In genomic region chr8:71668220-71668975, GRCm38 (mm10) we compare ENCODE assay signal across 8 mouse cellular contexts. TPM values are rescaled to one million over a fixed set of nuclear protein-coding genes. Genes with fewer than 3 reads are reported as not detected.
DNase-seq lines count a peak whose midpoint lies in the region; ATAC-seq and TF ChIP-seq lines count a peak whose summit lies in the region.

No protein-coding gene starts in this region.

- peak overlapping the region; percentile 41 for H3K4me3 ChIP-seq in cerebellum, adult 2 months (replicated peaks; ENCODE audit: insufficient read depth, low read depth, low read length)
- no peak overlapping the region for H3K4me3 ChIP-seq in embryonic facial prominence, embryonic 11.5 days (ENCODE audit: low read depth, low read length)
- H3K4me3 ChIP-seq in hindbrain, embryonic 11.5 days (ENCODE audit: low read depth, low read length) = no peak overlapping the region
- H3K4me3 ChIP-seq in liver, embryonic 16.5 days (ENCODE audit: low read depth, low read length) = no peak overlapping the region

- no peak overlapping the region for H3K9ac ChIP-seq in embryonic facial prominence, embryonic 11.5 days (replicated peaks; ENCODE audit: low read length)
- peak overlapping the region; percentile 31; the same call in 1 of the 2 replicates for H3K9ac ChIP-seq in hindbrain, embryonic 11.5 days (ENCODE audit: low read depth, low read length)
- H3K9ac ChIP-seq in liver, embryonic 16.5 days (ENCODE audit: low read depth, low read length) = no peak overlapping the region

- H3K9me3 ChIP-seq in embryonic facial prominence, embryonic 11.5 days (replicated peaks; ENCODE audit: control insufficient read depth, low read length) = no peaks in the 10 kb centered on the region
- no peaks in the 10 kb centered on the region for H3K9me3 ChIP-seq in hindbrain, embryonic 11.5 days (ENCODE audit: control insufficient read depth, low read length)
- H3K9me3 ChIP-seq in liver, embryonic 16.5 days (replicated peaks; ENCODE audit: control insufficient read depth, low read length) = no peaks in the 10 kb centered on the region

- H3K4me1 ChIP-seq in cerebellum, adult 2 months (ENCODE audit: control insufficient read depth, insufficient read depth, low read length) = peaks cover 39% of the 10 kb centered on the region
- peaks cover 5% of the 10 kb centered on the region; the same call in 1 of the 2 replicates for H3K4me1 ChIP-seq in embryonic facial prominence, embryonic 11.5 days (ENCODE audit: control insufficient read depth, insufficient read depth, low read length)
- peaks cover 11% of the 10 kb centered on the region for H3K4me1 ChIP-seq in hindbrain, embryonic 11.5 days (replicated peaks; ENCODE audit: control insufficient read depth, insufficient read depth, low read length)
- H3K4me1 ChIP-seq in liver, embryonic 16.5 days (ENCODE audit: control insufficient read depth, low read depth, low read length) = peaks cover 30% of the 10 kb centered on the region

- 4% methylated on average over 21 of the region's 21 CpGs for whole genome bisulfite sequencing in cerebellum, adult 2 months
- WGBS in embryonic facial prominence, embryonic 11.5 days = 3% methylated on average over 21 of the region's 21 CpGs
- 3% methylated on average over 21 of the region's 21 CpGs for whole genome bisulfite sequencing in hindbrain, embryonic 11.5 days
- WGBS in liver, embryonic 16.5 days (ENCODE audit: insufficient replicate concordance) = 1% methylated on average over 21 of the region's 21 CpGs

- H3K4me2 ChIP-seq in embryonic facial prominence, embryonic 11.5 days (ENCODE audit: low read depth, low read length) = peak overlapping the region; percentile 21; the same call in 1 of the 2 replicates
- H3K4me2 ChIP-seq in hindbrain, embryonic 11.5 days (replicated peaks; ENCODE audit: low read depth, low read length) = peak overlapping the region; percentile 31
- peak overlapping the region; percentile 44 for H3K4me2 ChIP-seq in liver, embryonic 16.5 days (ENCODE audit: low read depth, low read length)

- no peak for TF ChIP-seq POLR2A in cerebellum, adult 2 months (IDR thresholded peaks at IDR 0.05; ENCODE audit: borderline replicate concordance, insufficient read depth, low read length)

- peak; percentile 59 to 64 for DNase-seq in cerebellum, adult 2 months
- DNase-seq in cerebellum, postnatal 4 days (ENCODE audit: low spot score in 2 of 2) = no peak
- peak; percentile 84 for DNase-seq in CD4-positive helper T cell, adult 2 months (ENCODE audit: low read depth, low spot score)
- DNase-seq in embryonic facial prominence, embryonic 11.5 days (ENCODE audit: low spot score) = no peak
- DNase-seq in hindbrain, embryonic 11.5 days (ENCODE audit: low spot score) = peak; percentile 49
- DNase-seq in spleen, postnatal 36 days (ENCODE audit: low spot score in 2 of 2) = peak; percentile 61 to 65
- DNase-seq in gastrocnemius, postnatal 36 days = no peak

- TF ChIP-seq CTCF in cerebellum, adult 2 months (IDR thresholded peaks at IDR 0.05; ENCODE audit: borderline replicate concordance, insufficient read depth, low read depth, low read length) = no peak

- ATAC-seq in embryonic facial prominence, embryonic 11.5 days (replicated peaks; ENCODE audit: insufficient number of reproducible peaks, low FRiP score, low TSS enrichment, low read depth) = no peak
- no peak for ATAC-seq in hindbrain, embryonic 11.5 days (ENCODE audit: low FRiP score)
- ATAC-seq in liver, embryonic 16.5 days (ENCODE audit: low read depth) = no peak; the same call in 1 of the 2 replicates

- no peaks in the 10 kb centered on the region for H3K36me3 ChIP-seq in embryonic facial prominence, embryonic 11.5 days (replicated peaks; ENCODE audit: control insufficient read depth, insufficient read depth, low read depth, low read length)
- no peaks in the 10 kb centered on the region for H3K36me3 ChIP-seq in hindbrain, embryonic 11.5 days (ENCODE audit: control insufficient read depth, insufficient read depth, low read length)
- no peaks in the 10 kb centered on the region for H3K36me3 ChIP-seq in liver, embryonic 16.5 days (ENCODE audit: control insufficient read depth, insufficient read depth)

- intact Hi-C loops in gastrocnemius, postnatal 36 days (cut with DNase I) = no loop called here

- H3K27me3 ChIP-seq in cerebellum, adult 2 months (ENCODE audit: control insufficient read depth, insufficient read depth, low read length) = no peaks in the 10 kb centered on the region
- H3K27me3 ChIP-seq in embryonic facial prominence, embryonic 11.5 days (ENCODE audit: control insufficient read depth, insufficient read depth, low read length) = peaks cover 19% of the 10 kb centered on the region
- H3K27me3 ChIP-seq in hindbrain, embryonic 11.5 days (ENCODE audit: control insufficient read depth, insufficient read depth, low read length) = peaks cover 12% of the 10 kb centered on the region
- peaks cover 36% of the 10 kb centered on the region for H3K27me3 ChIP-seq in liver, embryonic 16.5 days (ENCODE audit: control insufficient read depth, insufficient read depth, low read depth, low read length)

- peak overlapping the region; percentile 60 for H3K27ac ChIP-seq in cerebellum, adult 2 months (ENCODE audit: insufficient read depth, low read length)
- H3K27ac ChIP-seq in embryonic facial prominence, embryonic 11.5 days (replicated peaks; ENCODE audit: low read depth, low read length) = no peak overlapping the region
- peak overlapping the region; percentile 69; the same call in 1 of the 2 replicates for H3K27ac ChIP-seq in hindbrain, embryonic 11.5 days (ENCODE audit: low read depth, low read length)
- no peak overlapping the region for H3K27ac ChIP-seq in liver, embryonic 16.5 days (ENCODE audit: low read length)

RNA-seq across cellular contexts. Expression of gene Unc13a, which starts 3.2 kb away (rescaled TPM):
- polyA plus RNA-seq in cerebellum, adult 2 months (2012; rRNA removed) = 97.3 and 110 TPM in 2 replicates
- polyA plus RNA-seq in embryonic facial prominence, embryonic 11.5 days (2014; fragmentation: Nextera tagmentation; extraction: Ambion mirVana) = 1.2 and 1.7 TPM in 2 replicates
- polyA plus RNA-seq in hindbrain, embryonic 11.5 days (2014; fragmentation: Nextera tagmentation; extraction: Ambion mirVana) = 7.3 and 9.1 TPM in 2 replicates
- polyA plus RNA-seq in liver, embryonic 16.5 days (2015; fragmentation: Nextera tagmentation; extraction: Ambion mirVana) = 0.15 and 0.20 TPM in 2 replicates
- not detected for total RNA-seq in gastrocnemius, postnatal 36 days (2021)

RNA-seq across cellular contexts. Expression of gene Jak3, which starts 7.7 kb away (rescaled TPM):
- 3.6 and 3.9 TPM in 2 replicates for polyA plus RNA-seq in cerebellum, adult 2 months (2012; rRNA removed)
- polyA plus RNA-seq in embryonic facial prominence, embryonic 11.5 days (2014; fragmentation: Nextera tagmentation; extraction: Ambion mirVana) = 1.2 and 1.9 TPM in 2 replicates
- polyA plus RNA-seq in hindbrain, embryonic 11.5 days (2014; fragmentation: Nextera tagmentation; extraction: Ambion mirVana) = 0.99 and 1.4 TPM in 2 replicates
- 5.7 and 6.3 TPM in 2 replicates for polyA plus RNA-seq in liver, embryonic 16.5 days (2015; fragmentation: Nextera tagmentation; extraction: Ambion mirVana)
- total RNA-seq in gastrocnemius, postnatal 36 days (2021) = 1 to 10 TPM; 1.8 TPM

RNA-seq across cellular contexts. Expression of gene Insl3, which starts 20.6 kb away (rescaled TPM):
- 0.65 and 2.1 TPM in 2 replicates for polyA plus RNA-seq in cerebellum, adult 2 months (2012; rRNA removed)
- polyA plus RNA-seq in embryonic facial prominence, embryonic 11.5 days (2014; fragmentation: Nextera tagmentation; extraction: Ambion mirVana) = 0.42 TPM in 1 of 2 replicates, not detected in the other
- 0.35 and 0.37 TPM in 2 replicates for polyA plus RNA-seq in hindbrain, embryonic 11.5 days (2014; fragmentation: Nextera tagmentation; extraction: Ambion mirVana)
- 1.6 and 2.2 TPM in 2 replicates for polyA plus RNA-seq in liver, embryonic 16.5 days (2015; fragmentation: Nextera tagmentation; extraction: Ambion mirVana)
- 1 to 10 TPM; 1.0 to 1.2 TPM for total RNA-seq in gastrocnemius, postnatal 36 days (2021)

RNA-seq across cellular contexts. Expression of gene B3gnt3, which starts 33.2 kb away (rescaled TPM):
- 0.44 and 0.48 TPM in 2 replicates for polyA plus RNA-seq in cerebellum, adult 2 months (2012; rRNA removed)
- polyA plus RNA-seq in embryonic facial prominence, embryonic 11.5 days (2014; fragmentation: Nextera tagmentation; extraction: Ambion mirVana) = 0.47 and 0.58 TPM in 2 replicates
- 0.36 and 0.45 TPM in 2 replicates for polyA plus RNA-seq in hindbrain, embryonic 11.5 days (2014; fragmentation: Nextera tagmentation; extraction: Ambion mirVana)
- 4.9 and 5.5 TPM in 2 replicates for polyA plus RNA-seq in liver, embryonic 16.5 days (2015; fragmentation: Nextera tagmentation; extraction: Ambion mirVana)
- total RNA-seq in gastrocnemius, postnatal 36 days (2021) = 1 to 10 TPM; 2.1 to 2.6 TPM

RNA-seq across cellular contexts. Expression of gene Fcho1, which starts 57.1 kb away (rescaled TPM):
- 108 and 115 TPM in 2 replicates for polyA plus RNA-seq in cerebellum, adult 2 months (2012; rRNA removed)
- 3.8 and 5.0 TPM in 2 replicates for polyA plus RNA-seq in embryonic facial prominence, embryonic 11.5 days (2014; fragmentation: Nextera tagmentation; extraction: Ambion mirVana)
- polyA plus RNA-seq in hindbrain, embryonic 11.5 days (2014; fragmentation: Nextera tagmentation; extraction: Ambion mirVana) = 13.6 and 15.0 TPM in 2 replicates
- 21.1 and 24.5 TPM in 2 replicates for polyA plus RNA-seq in liver, embryonic 16.5 days (2015; fragmentation: Nextera tagmentation; extraction: Ambion mirVana)
- 1 to 10 TPM in 1 of 2 experiments, not detected in 1; 1.4 TPM for total RNA-seq in gastrocnemius, postnatal 36 days (2021)

Comparison
In these comparisons a context has a peak if more than half of its experiments do, and no peak if none do; other contexts are left out.
1. DNase-seq: peak in cerebellum, adult 2 months (2 of 2), CD4-positive helper T cell, adult 2 months (single experiment), hindbrain, embryonic 11.5 days (single experiment) and spleen, postnatal 36 days (2 of 2); none in cerebellum, postnatal 4 days (0 of 2), embryonic facial prominence, embryonic 11.5 days (single experiment) and gastrocnemius, postnatal 36 days (0 of 2).
2. H3K27ac ChIP-seq: peak in cerebellum, adult 2 months (single experiment) and hindbrain, embryonic 11.5 days (single experiment); none in embryonic facial prominence, embryonic 11.5 days (single experiment) and liver, embryonic 16.5 days (single experiment).
3. Peak in every context shown above with its lines, with median percentiles within 50 percentile points of each other: H3K4me2 ChIP-seq.